Mouse (Mus musculus): Measurements from ENCODE around the gene Tmem121. TPM values are rescaled to one million over a fixed set of nuclear protein-coding genes. Genes with fewer than 3 reads are reported as not detected.

Gene Tmem121
- total RNA-seq, 1 experiment = 12.5 TPM

GRCm38 (mm10) chr12:113157002-113157401 lies 28.7 kb upstream of the Tmem121 start:
- no peak for TF ChIP-seq MAFK (IDR thresholded peaks at IDR 0.05; ENCODE audit: insufficient read depth, low read depth, low read length)
- no peak for TF ChIP-seq ZC3H11A (IDR thresholded peaks at IDR 0.05; ENCODE audit: borderline replicate concordance, low read depth, low read length)
- TF ChIP-seq ZNF384 (IDR thresholded peaks at IDR 0.05; ENCODE audit: low read depth, low read length) = no peak
- TF ChIP-seq HCFC1 (IDR thresholded peaks at IDR 0.05; ENCODE audit: borderline replicate concordance, insufficient read depth, low read length) = no peak
- no peak for TF ChIP-seq CHD2 (IDR thresholded peaks at IDR 0.05; ENCODE audit: low read depth, low read length)
- Histone ChIP-seq H3K9ac (ENCODE audit: insufficient read depth, low read depth, low read length, poor library complexity, severe bottlenecking) (peak overlapping the region; percentile 84), H3K9me3 (ENCODE audit: control insufficient read depth, insufficient read depth, low read depth, low read length) (no peaks in the 10 kb centered on the region), H3K4me1 (ENCODE audit: control insufficient read depth in 2 of 2, insufficient read depth in 2 of 2, low read length in 2 of 2, poor library complexity in 1 of 2) (peaks cover 0 to 19% of the 10 kb centered on the region in 2 experiments; a peak in 2 of 4 replicates), H3K4me3 (ENCODE audit: insufficient read depth in 1 of 2, low read depth in 1 of 2, low read length in 2 of 2, poor library complexity in 1 of 2, severe bottlenecking in 1 of 2) (peak overlapping the region; percentile 64 to 77), H3K27ac (ENCODE audit: insufficient read depth, low read depth, low read length, poor library complexity, severe bottlenecking) (peak overlapping the region; percentile 50; the same call in 1 of the 2 replicates), H3K36me3 (ENCODE audit: control insufficient read depth, insufficient read depth, low read length, poor library complexity, severe bottlenecking) (peaks cover 12% of the 10 kb centered on the region; the same call in 1 of the 2 replicates)
- in situ Hi-C loops (cut with MboI; ENCODE audit: low sequenced_read_pairs in 2 of 2, unreplicated experiment in 2 of 2) = no loop called here
- DNase-seq (ENCODE audit: low read depth, low spot score) = no peak

GRCm38 (mm10) chr12:113157521-113157920 lies 28.2 kb upstream of the Tmem121 start:
- H3K36me3 ChIP-seq (ENCODE audit: control insufficient read depth, insufficient read depth, low read length, poor library complexity, severe bottlenecking) = peaks cover 14% of the 10 kb centered on the region; the same call in 1 of the 2 replicates
- H3K9ac ChIP-seq (ENCODE audit: insufficient read depth, low read depth, low read length, poor library complexity, severe bottlenecking) = no peak overlapping the region
- in situ Hi-C loops (cut with MboI; ENCODE audit: low sequenced_read_pairs in 2 of 2, unreplicated experiment in 2 of 2) = no loop called here
- no peaks in the 10 kb centered on the region for H3K9me3 ChIP-seq (ENCODE audit: control insufficient read depth, insufficient read depth, low read depth, low read length)
- no peak for DNase-seq (ENCODE audit: low read depth, low spot score)
- TF ChIP-seq ZNF384 (IDR thresholded peaks at IDR 0.05; ENCODE audit: low read depth, low read length) (no peak), HCFC1 (IDR thresholded peaks at IDR 0.05; ENCODE audit: borderline replicate concordance, insufficient read depth, low read length) (no peak), ZC3H11A (IDR thresholded peaks at IDR 0.05; ENCODE audit: borderline replicate concordance, low read depth, low read length) (no peak), MAFK (IDR thresholded peaks at IDR 0.05; ENCODE audit: insufficient read depth, low read depth, low read length) (no peak), CHD2 (IDR thresholded peaks at IDR 0.05; ENCODE audit: low read depth, low read length) (no peak)
- no peak overlapping the region for H3K27ac ChIP-seq (ENCODE audit: insufficient read depth, low read depth, low read length, poor library complexity, severe bottlenecking)
- peaks cover 0 to 18% of the 10 kb centered on the region in 2 experiments; a peak in 2 of 4 replicates for H3K4me1 ChIP-seq (ENCODE audit: control insufficient read depth in 2 of 2, insufficient read depth in 2 of 2, low read length in 2 of 2, poor library complexity in 1 of 2)
- peak overlapping the region in 1 of 2 experiments; percentile 64; a peak in 2 of 4 replicates for H3K4me3 ChIP-seq (ENCODE audit: insufficient read depth in 1 of 2, low read depth in 1 of 2, low read length in 2 of 2, poor library complexity in 1 of 2, severe bottlenecking in 1 of 2)

- H3K9ac ChIP-seq (ENCODE audit: insufficient read depth, low read depth, low read length, poor library complexity, severe bottlenecking) = no peak overlapping the region
- H3K4me3 ChIP-seq (ENCODE audit: insufficient read depth in 1 of 2, low read depth in 1 of 2, low read length in 2 of 2, poor library complexity in 1 of 2, severe bottlenecking in 1 of 2) = no peak overlapping the region
- H3K36me3 ChIP-seq (ENCODE audit: control insufficient read depth, insufficient read depth, low read length, poor library complexity, severe bottlenecking) = peaks cover 16% of the 10 kb centered on the region
- H3K27ac ChIP-seq (ENCODE audit: insufficient read depth, low read depth, low read length, poor library complexity, severe bottlenecking) = no peak overlapping the region
- no peaks in the 10 kb centered on the region for H3K9me3 ChIP-seq (ENCODE audit: control insufficient read depth, insufficient read depth, low read depth, low read length)
- no peak for DNase-seq (ENCODE audit: low read depth, low spot score)
- TF ChIP-seq HCFC1 (IDR thresholded peaks at IDR 0.05; ENCODE audit: borderline replicate concordance, insufficient read depth, low read length) (no peak), ZC3H11A (IDR thresholded peaks at IDR 0.05; ENCODE audit: borderline replicate concordance, low read depth, low read length) (no peak), MAFK (IDR thresholded peaks at IDR 0.05; ENCODE audit: insufficient read depth, low read depth, low read length) (no peak), ZNF384 (IDR thresholded peaks at IDR 0.05; ENCODE audit: low read depth, low read length) (no peak), CHD2 (IDR thresholded peaks at IDR 0.05; ENCODE audit: low read depth, low read length) (no peak)
- H3K4me1 ChIP-seq (ENCODE audit: control insufficient read depth in 2 of 2, insufficient read depth in 2 of 2, low read length in 2 of 2, poor library complexity in 1 of 2) = peaks cover 0 to 15% of the 10 kb centered on the region in 2 experiments; a peak in 2 of 4 replicates
- in situ Hi-C loops (cut with MboI; ENCODE audit: low sequenced_read_pairs in 2 of 2, unreplicated experiment in 2 of 2) = no loop called here
These were observed 27.8 kb upstream of the Tmem121 start for GRCm38 (mm10) chr12:113157971-113158370.

- in situ Hi-C loops (cut with MboI; ENCODE audit: low sequenced_read_pairs in 2 of 2, unreplicated experiment in 2 of 2) = no loop called here
- no peak overlapping the region for H3K27ac ChIP-seq (ENCODE audit: insufficient read depth, low read depth, low read length, poor library complexity, severe bottlenecking)
- TF ChIP-seq ZNF384 (IDR thresholded peaks at IDR 0.05; ENCODE audit: low read depth, low read length) = no peak
- TF ChIP-seq HCFC1 (IDR thresholded peaks at IDR 0.05; ENCODE audit: borderline replicate concordance, insufficient read depth, low read length) = no peak
- TF ChIP-seq CHD2 (IDR thresholded peaks at IDR 0.05; ENCODE audit: low read depth, low read length) = no peak
- TF ChIP-seq ZC3H11A (IDR thresholded peaks at IDR 0.05; ENCODE audit: borderline replicate concordance, low read depth, low read length) = no peak
- no peak for TF ChIP-seq MAFK (IDR thresholded peaks at IDR 0.05; ENCODE audit: insufficient read depth, low read depth, low read length)
- DNase-seq (ENCODE audit: low read depth, low spot score) = no peak
- H3K4me3 ChIP-seq (ENCODE audit: insufficient read depth in 1 of 2, low read depth in 1 of 2, low read length in 2 of 2, poor library complexity in 1 of 2, severe bottlenecking in 1 of 2) = no peak overlapping the region
- H3K9me3 ChIP-seq (ENCODE audit: control insufficient read depth, insufficient read depth, low read depth, low read length) = no peaks in the 10 kb centered on the region
- H3K9ac ChIP-seq (ENCODE audit: insufficient read depth, low read depth, low read length, poor library complexity, severe bottlenecking) = no peak overlapping the region
- peaks cover 15% of the 10 kb centered on the region for H3K36me3 ChIP-seq (ENCODE audit: control insufficient read depth, insufficient read depth, low read length, poor library complexity, severe bottlenecking)
- H3K4me1 ChIP-seq (ENCODE audit: control insufficient read depth in 2 of 2, insufficient read depth in 2 of 2, low read length in 2 of 2, poor library complexity in 1 of 2) = peaks cover 0 to 3% of the 10 kb centered on the region in 2 experiments; a peak in 1 of 4 replicates
These were observed 22.1 kb upstream of the Tmem121 start for GRCm38 (mm10) chr12:113163561-113164006.
